Mouse (Mus musculus): ENCODE results near the gene Neto2.
"Not testable (repeated sequence)": the region's sequence is repeated elsewhere in the genome, so short reads cannot be mapped to it uniquely, and the experiment has no call there.

Gene Neto2

GRCm38 (mm10) chr8:85700751-85701351, at the start of gene Neto2:
Neto2 (minus strand) TSS chr8:85700924.
- in situ Hi-C loops (cut with MboI, MseI), result no loop called here

DNA sequence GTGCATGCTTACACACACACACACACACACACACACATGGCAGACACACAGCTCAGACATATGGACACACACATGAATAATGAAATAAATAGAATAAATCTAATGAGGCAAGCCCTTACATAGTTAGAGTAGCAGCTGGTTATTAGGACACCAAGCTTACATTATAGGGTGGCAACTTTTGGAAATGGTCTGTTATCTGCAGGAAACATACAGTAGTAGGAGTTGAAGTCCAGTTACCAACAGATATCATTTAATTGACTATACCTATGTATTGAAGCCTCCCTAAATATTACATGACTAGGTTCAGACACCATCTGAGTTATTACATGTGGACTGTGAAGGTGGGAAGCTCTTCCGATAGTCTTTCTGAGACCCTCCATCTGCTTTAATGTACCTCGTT, 44.3 kb upstream of the Neto2 start:
- in situ Hi-C loops (cut with MboI, MseI), result no loop called here

DNA sequence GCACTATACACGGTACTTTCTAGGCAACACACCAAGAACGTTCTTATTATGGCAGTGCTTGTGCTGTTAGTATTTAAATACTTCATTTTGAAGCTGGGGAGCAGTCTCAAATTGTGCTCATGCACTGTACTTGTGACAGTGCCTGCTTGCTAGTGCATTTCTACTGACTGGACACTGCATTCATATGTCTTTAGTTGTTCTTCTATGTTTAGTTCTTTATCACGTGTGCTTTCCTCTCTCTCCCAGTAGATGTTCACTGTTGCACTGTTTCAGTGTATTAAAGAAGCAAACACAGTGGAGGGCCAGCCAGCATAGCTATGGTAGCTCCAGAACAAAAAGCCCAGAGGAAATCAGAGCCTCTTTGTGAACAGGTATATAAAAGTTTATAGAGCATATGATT, 29.8 kb upstream of the Neto2 start:
- in situ Hi-C loops (cut with MboI, MseI), result no loop called here

DNA sequence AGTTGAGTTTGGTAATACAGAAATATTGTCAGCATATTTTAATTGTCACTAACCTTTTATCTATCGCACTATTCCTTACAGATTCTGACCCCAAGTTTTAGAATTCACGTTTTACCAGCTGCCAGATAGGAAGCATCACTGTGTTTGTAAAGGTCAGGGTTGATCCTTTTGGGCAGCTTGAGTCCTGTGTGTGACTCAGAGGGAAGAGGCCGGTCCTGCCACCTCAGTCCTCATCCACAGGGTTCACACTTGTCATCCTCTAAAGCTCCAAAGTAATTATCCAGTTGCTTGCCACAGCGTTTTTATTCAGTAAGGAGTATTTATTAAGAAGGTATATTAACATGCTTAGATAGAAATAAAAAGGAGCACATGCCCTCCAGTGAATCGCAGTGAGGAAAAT, 16.5 kb upstream of the Neto2 start:
- in situ Hi-C loops (cut with MboI, MseI), result no loop called here

DNA sequence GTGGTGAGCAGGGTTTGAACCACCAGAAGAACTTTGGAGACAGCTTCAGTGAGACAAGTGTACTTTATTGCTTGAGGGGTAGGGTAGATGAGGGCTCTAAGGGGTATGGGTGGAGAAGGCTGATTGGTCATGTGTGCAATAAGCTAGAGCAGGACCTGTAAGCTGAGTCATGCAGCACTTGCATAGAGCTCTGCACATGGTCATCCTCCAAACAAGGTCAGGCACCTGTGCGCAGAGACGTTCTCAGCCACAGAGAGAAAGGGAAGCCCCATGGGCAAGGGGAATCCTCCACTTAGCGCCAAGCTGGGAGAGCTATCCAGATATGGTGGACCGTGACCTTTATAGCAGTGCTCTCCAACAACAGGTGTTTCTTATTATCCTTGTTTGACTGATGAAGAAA, 16.0 kb upstream of the Neto2 start:
- in situ Hi-C loops (cut with MboI, MseI), result no loop called here

DNA sequence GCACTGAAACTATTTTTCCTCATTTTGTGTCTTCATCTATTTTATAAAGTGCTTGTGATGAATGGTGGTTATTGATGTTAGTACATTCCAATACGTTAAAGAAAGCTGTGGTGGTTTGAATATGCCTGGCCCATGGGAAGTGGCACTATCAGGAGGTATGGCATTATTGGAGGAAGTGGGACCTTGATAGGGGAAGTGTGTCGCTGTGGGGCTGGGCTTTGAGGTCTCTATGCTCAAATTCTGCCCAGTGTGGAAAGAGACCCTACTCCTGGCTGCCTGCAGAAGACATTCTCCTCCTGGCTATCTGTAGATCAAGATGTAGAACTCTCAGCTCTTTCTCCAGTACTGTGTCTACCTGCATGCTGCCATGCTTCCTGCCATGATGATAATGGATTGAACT, 6.3 kb upstream of the Neto2 start:
- in situ Hi-C loops (cut with MboI, MseI), result no loop called here

- in situ Hi-C loops (cut with MboI, MseI), result no loop called here
Measured at GRCm38 (mm10) chr8:85700101-85700750, 498 bp downstream of the Neto2 start.

DNA sequence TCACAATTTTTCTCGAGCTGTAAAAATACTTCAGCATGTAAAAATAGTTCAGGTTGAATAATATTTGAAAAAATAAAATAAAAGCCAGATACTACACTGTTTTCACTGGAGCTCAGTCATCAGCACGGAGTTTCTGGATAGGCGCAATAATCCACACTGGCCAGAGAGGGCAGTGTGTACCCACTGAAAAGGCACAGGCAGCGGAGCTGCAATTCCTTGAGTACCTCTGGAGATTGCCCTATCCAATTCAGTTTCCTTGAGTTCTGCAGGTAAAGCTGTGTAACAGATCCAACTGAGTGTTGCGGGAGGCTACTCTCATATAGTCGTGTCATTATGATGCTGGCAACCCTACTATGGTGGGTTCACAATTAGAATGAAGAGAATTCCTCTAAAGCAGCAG, 1.7 kb downstream of the Neto2 start:
- in situ Hi-C loops (cut with MboI, MseI), result loop anchor here (25.0 kb wide), 1 partner anchor 1213 kb away; no protein-coding TSS in a partner anchor

DNA sequence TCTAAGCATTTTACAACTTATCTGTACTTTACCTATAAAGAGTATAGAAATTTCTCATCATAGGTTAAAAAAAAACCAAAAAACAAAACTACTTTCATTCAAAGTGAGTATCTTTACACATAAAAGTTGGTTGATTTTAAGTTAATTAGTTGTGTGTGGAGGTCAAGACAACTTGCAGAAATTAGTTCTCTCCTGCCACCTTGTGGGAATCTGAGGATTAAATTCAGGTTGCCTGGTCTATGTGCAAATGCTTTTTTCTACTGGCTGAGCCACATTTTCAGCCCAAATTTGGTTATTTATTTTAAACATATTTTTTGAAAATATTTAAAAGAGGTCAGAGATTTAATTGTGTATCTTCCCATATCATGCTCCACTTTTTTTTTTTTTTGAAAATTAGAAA, 35.6 kb downstream of the Neto2 start:
- in situ Hi-C loops (cut with MboI, MseI), result loop anchor here (5.0 to 25.0 kb wide), 2 partner anchors 63 to 203 kb away; no protein-coding TSS in a partner anchor

DNA sequence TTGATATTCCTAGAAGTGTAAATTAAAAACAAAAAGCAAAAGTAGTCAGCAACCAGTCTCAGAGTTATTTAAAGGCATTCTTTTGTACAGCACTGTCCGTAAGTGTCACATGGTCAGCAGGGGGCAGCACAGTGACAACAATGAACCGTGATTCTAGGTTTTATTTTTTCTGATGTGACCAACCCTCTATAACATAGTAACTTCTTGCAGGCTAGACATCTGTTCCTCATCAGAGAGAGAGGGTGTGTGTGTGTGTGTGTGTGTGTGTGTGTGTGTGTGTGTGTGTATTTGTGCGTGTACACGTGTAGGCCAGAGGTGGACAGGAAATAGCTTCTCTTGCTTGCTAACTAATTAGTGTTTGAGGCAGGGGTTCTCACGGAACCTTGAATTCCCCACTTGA, 38.7 kb downstream of the Neto2 start:
- in situ Hi-C loops (cut with MboI, MseI), result loop anchor here (25.0 kb wide), 1 partner anchor 200 kb away; no protein-coding TSS in a partner anchor

- in situ Hi-C loops (cut with MboI, MseI), result loop anchor here (25.0 kb wide), 1 partner anchor 189 kb away; no protein-coding TSS in a partner anchor
Measured at GRCm38 (mm10) chr8:85651201-85651600, 49.5 kb downstream of the Neto2 start.

DNA sequence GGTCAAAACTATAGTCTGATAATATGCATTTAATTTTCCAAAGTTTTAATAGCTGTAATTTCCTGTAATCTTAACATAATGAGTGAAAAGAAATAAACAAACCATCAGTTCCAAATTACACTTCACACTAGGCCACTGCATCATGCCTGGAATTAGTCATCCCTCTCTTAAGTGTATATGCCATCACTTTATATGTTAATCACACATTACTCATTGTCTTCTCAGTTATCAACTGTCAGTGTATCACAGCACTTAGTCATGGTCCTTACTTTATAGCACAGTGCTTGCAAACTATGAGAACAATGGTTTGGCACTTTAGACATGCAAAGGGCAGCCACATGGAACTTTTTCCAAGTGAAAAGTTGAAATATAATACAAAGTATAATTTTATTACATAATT, 52.2 kb downstream of the Neto2 start:
- in situ Hi-C loops (cut with MboI, MseI), result no loop called here

DNA sequence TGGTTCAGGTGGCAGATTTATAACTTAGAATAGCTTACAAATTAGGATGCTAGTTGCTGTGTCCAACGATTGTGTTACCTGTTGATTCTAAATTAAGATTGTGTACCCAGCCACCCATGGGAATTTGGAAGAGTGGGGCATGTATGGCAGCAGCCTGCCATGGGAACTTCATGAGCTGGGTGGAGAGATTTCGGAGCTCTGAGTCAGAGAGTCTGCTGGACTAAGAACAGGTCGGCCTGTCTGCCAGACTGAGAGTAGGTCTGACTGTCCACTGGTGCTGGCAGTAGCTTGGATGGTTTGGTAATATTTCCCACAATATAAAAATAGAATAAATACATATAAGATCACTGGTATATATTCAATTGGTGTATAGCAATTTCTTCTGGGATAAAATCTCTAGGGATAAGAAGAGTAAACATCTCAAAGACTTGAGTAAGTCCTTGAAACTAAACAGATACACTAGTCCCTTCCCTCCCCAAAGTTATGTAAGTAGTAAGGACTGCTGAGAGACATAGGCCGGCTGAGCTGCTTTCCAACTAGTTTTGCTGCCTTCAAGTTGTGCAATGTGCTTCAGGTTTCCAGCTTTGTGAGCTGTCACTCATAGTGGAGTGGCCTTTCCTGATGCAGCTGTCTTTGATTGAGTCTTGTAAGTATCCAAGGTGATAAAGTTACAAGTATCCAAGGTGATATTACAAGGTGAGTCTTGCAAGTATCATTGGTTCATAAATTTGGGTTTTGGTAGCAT, 55.6 kb downstream of the Neto2 start:
- in situ Hi-C loops (cut with MboI, MseI), result no loop called here

DNA sequence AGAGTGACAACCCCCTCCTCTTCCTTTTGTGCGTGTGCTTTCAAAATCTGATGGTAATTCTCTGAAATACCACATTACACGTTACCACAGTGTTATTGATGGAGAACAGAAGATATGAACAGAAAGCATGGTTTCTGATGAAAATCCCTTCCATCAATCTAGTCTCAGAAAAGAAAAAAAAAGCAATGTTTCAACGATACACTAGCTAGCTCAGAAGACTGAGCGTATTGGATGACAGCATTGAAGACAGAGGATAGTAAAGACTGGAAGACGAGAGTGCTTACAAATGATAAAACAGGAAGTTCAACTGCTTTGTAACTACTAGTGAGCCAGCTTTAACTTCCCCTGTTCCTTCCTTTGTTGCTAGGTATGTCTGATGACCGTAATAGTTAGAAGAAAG, 76.3 kb downstream of the Neto2 start:
- in situ Hi-C loops (cut with MboI, MseI), result no loop called here

DNA sequence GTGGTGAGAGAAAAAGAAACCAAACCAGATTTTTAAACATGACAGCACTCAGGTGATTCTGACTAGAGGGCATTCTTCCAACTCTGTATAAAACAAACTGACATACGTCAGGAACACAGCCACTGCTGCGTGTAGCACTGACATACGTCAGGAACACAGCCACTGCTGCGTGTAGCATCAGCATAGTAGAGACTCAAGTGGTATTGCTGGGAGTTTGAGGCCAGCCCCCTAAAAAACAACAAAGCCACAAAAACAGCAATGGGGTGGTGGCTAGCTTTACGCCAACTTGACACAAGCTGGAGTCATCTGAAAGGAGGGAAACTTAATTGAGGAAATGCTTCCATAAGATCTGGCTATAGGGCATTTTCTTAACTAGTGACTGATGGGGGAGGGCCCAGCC, 77.5 kb downstream of the Neto2 start:
- in situ Hi-C loops (cut with MboI, MseI), result no loop called here

DNA sequence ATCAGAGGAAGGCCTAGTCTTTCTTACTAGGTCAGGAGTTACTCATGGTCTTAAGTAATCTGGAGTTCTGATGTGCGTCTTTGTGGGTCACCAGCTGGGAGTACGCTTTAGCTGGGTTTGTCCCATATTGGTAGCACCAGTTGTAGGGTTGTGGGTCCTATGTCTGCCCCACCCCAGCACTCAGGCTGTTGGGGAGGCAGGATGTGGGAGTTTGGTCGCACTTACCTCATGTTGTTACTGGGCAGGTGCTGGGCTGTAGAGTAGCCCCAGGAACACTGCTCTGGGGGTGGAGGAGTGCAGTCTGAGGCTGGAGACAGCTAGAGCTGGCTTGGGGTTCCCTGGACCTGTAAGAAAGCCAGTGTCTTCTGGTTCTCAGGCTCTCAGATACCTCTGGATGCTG, 81.9 kb downstream of the Neto2 start:
- in situ Hi-C loops (cut with MboI, MseI), result no loop called here

GRCm38 (mm10) chr8:85617125-85617524, 83.6 kb downstream of the Neto2 start:
- in situ Hi-C loops (cut with MboI, MseI), result not testable (repeated sequence)

DNA sequence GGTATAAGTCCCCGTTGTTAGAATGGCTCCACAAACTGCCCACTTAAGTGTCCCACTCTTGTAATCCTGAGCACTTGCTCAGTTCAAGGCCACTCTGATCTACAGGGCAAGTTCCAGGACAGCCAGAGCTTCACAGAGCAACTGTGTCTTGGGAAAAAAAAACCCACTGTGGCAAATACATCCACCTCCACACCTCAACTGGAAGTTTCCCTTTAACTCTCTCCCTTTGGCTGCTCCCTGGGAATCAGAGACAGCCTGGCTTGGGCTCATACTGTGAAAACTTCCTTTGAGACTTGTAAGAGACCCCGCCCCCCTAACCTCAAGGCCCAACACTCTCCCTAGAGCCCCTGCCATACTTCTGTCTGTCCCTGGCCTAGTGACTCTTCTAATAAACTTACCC, 91.9 kb downstream of the Neto2 start:
- in situ Hi-C loops (cut with MboI, MseI), result no loop called here

DNA sequence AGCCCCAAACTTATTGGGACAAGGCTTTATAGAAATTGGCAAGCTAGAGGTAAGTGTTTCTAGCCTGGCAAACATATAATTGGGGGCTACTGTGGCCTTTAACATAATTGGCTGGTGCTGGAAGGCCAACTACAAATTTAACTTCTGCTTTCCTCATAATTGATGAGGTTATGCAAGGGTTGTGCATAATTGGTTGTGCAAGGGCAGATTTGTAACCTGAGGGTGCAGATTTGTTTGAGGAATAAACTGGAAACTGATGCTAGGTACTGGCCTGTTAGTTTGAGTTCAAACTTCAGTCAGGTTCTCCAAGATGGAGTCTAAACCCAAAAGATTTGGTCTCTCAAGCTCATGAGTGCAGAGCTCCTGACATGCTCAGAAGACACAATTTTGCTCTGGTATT, 92.9 kb downstream of the Neto2 start:
- in situ Hi-C loops (cut with MboI, MseI), result no loop called here

DNA sequence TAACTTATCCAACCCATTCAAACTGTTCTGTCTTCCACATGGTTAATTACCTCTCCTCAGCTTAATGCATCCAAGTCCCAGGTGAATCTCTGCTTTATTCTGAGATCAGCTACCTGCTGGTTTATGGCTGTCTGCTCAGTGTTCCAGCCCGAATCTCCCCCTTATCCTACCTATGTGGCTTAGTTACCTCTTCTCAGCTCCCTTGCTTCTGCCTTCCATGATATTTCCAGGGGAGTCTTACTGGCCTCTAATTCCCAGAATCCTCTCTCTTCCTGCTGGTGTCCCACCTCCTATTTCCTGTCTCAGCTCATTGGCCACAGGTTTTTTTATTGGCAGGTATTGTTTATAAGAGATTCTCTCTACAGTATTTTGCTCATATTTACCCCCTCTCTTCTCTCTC, 93.8 kb downstream of the Neto2 start:
- in situ Hi-C loops (cut with MboI, MseI), result no loop called here

GRCm38 (mm10) chr8:85606561-85606960, 94.2 kb downstream of the Neto2 start:
- in situ Hi-C loops (cut with MboI, MseI), result no loop called here

DNA sequence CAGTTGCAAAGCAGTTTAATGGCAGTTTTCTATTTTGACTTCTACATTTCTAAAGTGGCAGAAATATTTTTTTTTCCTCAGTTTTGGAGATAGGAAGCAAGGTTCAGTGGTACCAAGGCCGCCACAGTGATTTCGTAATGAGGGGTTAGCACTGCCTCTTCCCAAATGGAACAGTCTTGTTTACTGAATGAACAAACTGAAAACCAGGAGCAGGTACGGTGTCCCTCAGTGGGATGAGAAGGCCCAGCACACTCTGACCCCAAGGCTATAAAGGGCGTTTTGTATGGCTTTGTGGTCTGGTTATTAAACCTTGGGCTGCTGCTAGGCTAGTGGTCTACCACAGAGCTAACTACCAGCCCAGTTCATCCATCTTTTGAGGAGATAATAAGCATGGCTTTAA, 96.5 kb downstream of the Neto2 start:
- in situ Hi-C loops (cut with MboI, MseI), result loop anchor here (5.0 kb wide), 1 partner anchor 63 kb away; no protein-coding TSS in a partner anchor
